Mouse (Mus musculus) naive thymus-derived CD4-positive, alpha-beta T cell, adult 5 months (primary cell): ENCODE data around the gene Unc13c. TPM values are rescaled to one million over a fixed set of nuclear protein-coding genes. Genes with fewer than 3 reads are reported as not detected.

ENCODE experiments used
- polyA plus RNA-seq: library from polyadenylated mRNA; unstranded; fragments of 100-300 nt; shearing (Covaris generic); gene quantifications from one replicate; pipeline ENCODE4 v1.2.1, GENCODE M21; 2017

The Unc13c gene
- not detected for polyA plus RNA-seq

GRCm38 (mm10) chr9:73968641-73969121, at the start of gene Unc13c:
TSS of gene Unc13c (minus strand) at chr9:73968966.

Other genes starting within 250 kb of the Unc13c start
- not detected for gene Wdr72, start 141.4 kb upstream of the Unc13c start, polyA plus RNA-seq